Mouse (Mus musculus) lung, postnatal 0 days (tissue): Measurements from ENCODE around the gene Hacl1. TPM values are rescaled to one million over a fixed set of nuclear protein-coding genes. Genes with fewer than 3 reads are reported as not detected.

ENCODE experiments used
- ATAC-seq: fragments of 200-750 bp; cut with Nextera tagmentation; 2 replicates; pipeline ENCODE4 v1.8.0; 2017; ENCODE audit warnings: moderate library complexity
- DNase-seq: peaks from one replicate; pipeline ENCODE4 v3.0.0-alpha.2; 2016; ENCODE audit warnings: low spot score
- H3K27ac ChIP-seq: fragments of 300-500 bp; sonication (generic); 2 replicates; pipeline ENCODE4 v1.5.1; 2014; ENCODE audit warnings: antibody characterized with exemption, mild to moderate bottlenecking, low read length, mixed read lengths
- H3K27me3 ChIP-seq: fragments of 300-500 bp; sonication (generic); replicated peaks from 2 replicates; pipeline ENCODE4 v1.6.1; 2014; ENCODE audit warnings: low read length, mixed read lengths; ENCODE audit not compliant: insufficient read depth
- H3K36me3 ChIP-seq: fragments of 300-500 bp; sonication (generic); 2 replicates; pipeline ENCODE4 v1.6.1; 2014; ENCODE audit warnings: low read length, mixed read lengths; ENCODE audit not compliant: insufficient read depth
- H3K4me1 ChIP-seq: fragments of 300-500 bp; sonication (generic); 2 replicates; pipeline ENCODE4 v1.6.1; 2014; ENCODE audit warnings: antibody characterized with exemption, low read depth, low read length, mixed read lengths; ENCODE audit not compliant: insufficient read depth
- H3K4me2 ChIP-seq: fragments of 300-500 bp; sonication (generic); replicated peaks from 2 replicates; pipeline ENCODE4 v1.6.1; 2014; ENCODE audit warnings: low read depth, mild to moderate bottlenecking, low read length, moderate library complexity, mixed read lengths
- H3K4me3 ChIP-seq: fragments of 300-500 bp; sonication (generic); 2 replicates; pipeline ENCODE4 v1.5.1; 2014; ENCODE audit warnings: low read depth, low read length
- H3K9ac ChIP-seq: fragments of 300-500 bp; sonication (generic); replicated peaks from 2 replicates; pipeline ENCODE4 v1.6.1; 2014; ENCODE audit warnings: low read depth, mild to moderate bottlenecking
- H3K9me3 ChIP-seq: fragments of 300-500 bp; sonication (generic); 2 replicates; pipeline ENCODE4 v1.6.1; 2016; ENCODE audit warnings: low read length, mixed read lengths
- CTCF ChIP-seq: IDR thresholded peaks from 2 replicates; pipeline ENCODE4 v1.5.1; 2016; ENCODE audit warnings: antibody characterized with exemption, mild to moderate bottlenecking
- EP300 ChIP-seq: IDR thresholded peaks from 2 replicates; pipeline ENCODE4 v1.6.1; 2016; ENCODE audit warnings: antibody characterized with exemption, mild to moderate bottlenecking, control low read depth
- WGBS: fragments of 180-500 bp; shearing (Covaris S2); extraction: QIAGEN DNeasy Blood & Tissue Kit; methylation state at CpG from one replicate; pipeline ENCODE4 v1.1.7; 2014; 5-methylcytosine and 5-hydroxymethylcytosine counted together
- polyA plus RNA-seq: library from polyadenylated mRNA; unstranded; fragments of >200 nt; fragmentation: Nextera tagmentation; extraction: Ambion mirVana; gene quantifications from 2 replicates; pipeline ENCODE4 v1.2.1, GENCODE M21; 2015

Gene Hacl1
- polyA plus RNA-seq, 1 experiment from 2014 or later: 13.2 TPM

DNA sequence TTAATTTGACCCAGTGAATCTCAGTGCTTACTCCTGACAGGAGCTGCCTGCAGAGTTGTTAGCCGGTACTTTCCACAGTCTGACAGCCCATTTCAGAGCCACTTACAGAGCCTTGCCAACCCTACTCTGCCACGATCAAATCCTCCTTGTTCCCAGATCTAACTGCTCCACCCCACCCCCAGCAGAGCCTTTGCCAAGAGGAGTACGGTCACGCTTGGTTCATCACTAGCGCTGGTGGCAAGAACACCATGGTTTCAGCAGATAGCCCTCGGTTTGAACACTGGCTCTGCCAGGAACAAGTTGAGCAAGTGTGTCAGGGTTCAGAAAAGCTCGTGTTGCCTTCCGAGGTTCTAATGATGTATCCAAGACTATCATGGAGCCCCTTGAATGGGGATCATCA lies 54.6 kb downstream of the Hacl1 start:
- Histone ChIP-seq H3K4me1 (no peaks in the 10 kb centered on the region), H3K36me3 (no peaks in the 10 kb centered on the region), H3K4me2 (no peak overlapping the region), H3K27me3 (no peaks in the 10 kb centered on the region), H3K4me3 (no peak overlapping the region), H3K9me3 (no peaks in the 10 kb centered on the region), H3K27ac (no peak overlapping the region), H3K9ac (no peak overlapping the region)
- ATAC-seq: no peak
- DNase-seq: no peak
- 73% methylated on average over 8 of the region's 8 CpGs for WGBS
- no peak for TF ChIP-seq CTCF
- TF ChIP-seq EP300: no peak

DNA sequence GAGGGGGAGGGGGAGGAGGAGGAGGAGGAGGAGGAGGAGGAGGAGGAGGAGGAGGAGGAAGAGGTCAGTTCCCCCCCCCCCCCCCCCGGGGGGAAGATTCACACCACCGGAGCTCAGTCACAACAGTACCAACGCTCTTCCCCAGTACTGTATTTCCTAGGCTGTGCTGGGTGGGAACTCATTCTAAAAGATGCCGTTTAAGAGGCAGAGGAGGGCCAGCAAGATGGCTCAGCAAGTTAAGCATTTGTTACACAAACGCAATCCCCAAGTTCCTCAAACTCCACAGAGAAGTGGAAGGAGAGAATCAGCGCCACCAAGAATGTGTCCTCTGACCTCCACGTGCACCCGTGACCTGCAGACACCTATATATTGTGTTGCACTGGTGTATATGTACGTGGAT lies 58.0 kb downstream of the Hacl1 start:
- TF ChIP-seq CTCF: no peak
- no peak for ATAC-seq
- WGBS: 79% methylated on average over 7 of the region's 9 CpGs

DNA sequence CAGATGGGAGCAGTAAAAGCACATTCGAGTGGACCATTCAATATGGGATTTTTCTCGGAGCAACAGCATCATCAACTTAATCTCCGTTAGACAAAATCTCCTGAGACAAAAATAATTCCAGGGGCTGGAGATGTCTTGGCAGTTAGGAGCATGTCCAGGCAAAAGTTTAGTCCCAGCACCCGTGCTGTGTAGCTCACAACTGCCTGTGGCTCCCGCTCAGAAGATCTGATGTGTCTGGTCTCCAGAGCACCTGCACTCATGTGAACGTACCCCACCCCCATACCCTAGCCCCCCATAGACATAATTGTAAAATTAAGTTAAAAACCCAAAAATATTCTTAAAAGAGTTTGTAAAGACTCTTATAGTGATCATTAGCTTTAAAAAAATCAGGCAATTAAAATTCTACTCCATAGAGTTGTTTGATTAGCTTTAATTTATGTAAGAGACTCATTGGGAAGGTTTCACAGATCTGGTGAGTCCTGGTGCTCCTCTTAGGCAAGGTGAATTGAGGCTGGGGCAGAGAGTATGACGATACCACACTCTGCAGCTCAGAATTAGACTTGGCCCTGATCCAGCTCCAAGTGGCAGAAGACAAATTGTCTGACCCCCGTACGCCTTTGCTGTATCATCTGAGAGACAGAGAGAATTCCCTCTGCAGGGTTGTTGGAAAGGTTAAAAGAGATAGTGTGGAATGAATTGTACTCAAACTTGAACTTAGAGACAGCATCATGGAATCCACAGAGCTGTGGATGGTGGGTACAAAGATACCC lies 62.9 kb downstream of the Hacl1 start:
- Histone ChIP-seq H3K4me1 (no peaks in the 10 kb centered on the region), H3K4me3 (no peak overlapping the region), H3K27me3 (no peaks in the 10 kb centered on the region), H3K27ac (no peak overlapping the region), H3K9ac (no peak overlapping the region), H3K4me2 (no peak overlapping the region), H3K36me3 (no peaks in the 10 kb centered on the region), H3K9me3 (no peaks in the 10 kb centered on the region)
- WGBS: 45% methylated on average over 9 of the region's 9 CpGs
- TF ChIP-seq CTCF: no peak
- no peak for TF ChIP-seq EP300
- no peak for ATAC-seq
- DNase-seq: no peak

More for the DNA sequence above, 58.0 kb downstream of the Hacl1 start:
- Histone ChIP-seq H3K36me3 (no peaks in the 10 kb centered on the region), H3K4me2 (no peak overlapping the region), H3K27ac (no peak overlapping the region), H3K4me3 (no peak overlapping the region), H3K4me1 (no peaks in the 10 kb centered on the region), H3K9me3 (no peaks in the 10 kb centered on the region), H3K9ac (no peak overlapping the region), H3K27me3 (no peaks in the 10 kb centered on the region)
- DNase-seq: no peak

- Histone ChIP-seq H3K36me3 (no peaks in the 10 kb centered on the region), H3K9me3 (no peaks in the 10 kb centered on the region), H3K9ac (no peak overlapping the region), H3K4me2 (no peak overlapping the region), H3K27ac (no peak overlapping the region), H3K27me3 (no peaks in the 10 kb centered on the region), H3K4me3 (no peak overlapping the region), H3K4me1 (no peaks in the 10 kb centered on the region)
- 38% methylated on average over 10 of the region's 10 CpGs for WGBS
- DNase-seq (no peak), ATAC-seq (no peak)
- TF ChIP-seq CTCF (no peak), EP300 (no peak)
Measured at GRCm38 (mm10) chr14:31576846-31577697, 64.0 kb downstream of the Hacl1 start.

GRCm38 (mm10) chr14:31575866-31576265 lies 65.2 kb downstream of the Hacl1 start:
- no peak overlapping the region for H3K4me3 ChIP-seq
- ATAC-seq (no peak), DNase-seq (no peak)
- H3K9ac ChIP-seq: no peak overlapping the region
- no peak for TF ChIP-seq EP300
- TF ChIP-seq CTCF: no peak
- H3K4me1 ChIP-seq: no peaks in the 10 kb centered on the region
- H3K27ac ChIP-seq: no peak overlapping the region
- H3K4me2 ChIP-seq: no peak overlapping the region
- H3K36me3 ChIP-seq: no peaks in the 10 kb centered on the region
- H3K27me3 ChIP-seq: no peaks in the 10 kb centered on the region
- no peaks in the 10 kb centered on the region for H3K9me3 ChIP-seq
- WGBS: 70% methylated on average over 9 of the region's 9 CpGs

DNA sequence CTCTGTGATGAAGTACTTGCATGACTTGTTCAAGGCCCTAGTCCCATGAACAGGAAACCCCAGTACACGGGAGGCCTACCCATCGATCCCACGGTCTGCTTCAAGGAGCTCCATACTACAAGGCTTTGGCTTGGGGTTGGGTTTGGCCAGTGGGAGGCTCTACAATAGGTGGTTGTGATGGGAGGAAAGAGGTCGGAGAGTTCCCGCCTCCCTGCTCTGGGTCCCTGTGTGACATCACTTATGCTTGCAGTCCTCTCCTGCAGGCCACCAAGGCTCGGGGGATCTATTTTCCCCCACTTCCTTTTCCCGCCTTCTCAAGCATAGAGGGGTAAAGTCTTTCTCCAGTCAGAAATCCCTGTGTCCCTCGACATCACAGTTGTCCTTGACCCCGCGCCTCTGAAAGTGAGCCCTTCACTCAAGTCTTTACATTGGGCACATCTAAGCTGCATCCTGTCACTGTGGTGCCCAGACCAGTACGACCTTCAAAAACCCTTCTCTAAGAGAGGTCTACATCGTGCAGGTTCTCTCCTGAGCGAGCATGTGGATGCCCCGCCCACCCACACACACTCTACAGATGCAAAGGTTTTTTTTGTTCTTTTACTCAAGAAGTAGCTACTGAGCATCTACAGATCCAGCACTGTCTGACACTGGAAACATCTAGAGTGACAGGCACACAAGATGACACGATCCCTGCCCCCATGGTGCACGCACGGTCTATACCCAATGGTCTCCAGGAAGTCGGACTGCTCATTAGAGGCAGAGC lies 66.0 kb downstream of the Hacl1 start:
- Histone ChIP-seq H3K4me2 (no peak overlapping the region), H3K9ac (no peak overlapping the region)
- WGBS: 90% methylated on average over 18 of the region's 18 CpGs

More for the DNA sequence above, 66.0 kb downstream of the Hacl1 start:
- Histone ChIP-seq H3K9me3 (no peaks in the 10 kb centered on the region), H3K4me1 (no peaks in the 10 kb centered on the region), H3K27me3 (no peaks in the 10 kb centered on the region), H3K27ac (no peak overlapping the region), H3K4me3 (no peak overlapping the region), H3K36me3 (no peaks in the 10 kb centered on the region)
- TF ChIP-seq EP300: no peak
- ATAC-seq (no peak), DNase-seq (no peak)
